ENCODE assay signal across 8 mouse cellular contexts in genomic region chr5:136664497-136664896, GRCm38 (mm10). TPM values are rescaled to one million over a fixed set of nuclear protein-coding genes. Genes with fewer than 3 reads are reported as not detected.
A peak's percentile ranks its signal among the peaks of the same experiment; 100 is the strongest.
DNase-seq lines count a peak whose midpoint lies in the region; ATAC-seq and TF ChIP-seq lines count a peak whose summit lies in the region.

No protein-coding gene starts in this region.

- TF ChIP-seq CTCF in thymus, adult 2 months (IDR thresholded peaks at IDR 0.05; ENCODE audit: borderline replicate concordance, control insufficient read depth, extremely low read depth, insufficient read depth, low read length, poor library complexity) = peak; percentile 96

- H3K27me3 ChIP-seq in kidney, embryonic 16.5 days (ENCODE audit: insufficient read depth, low read length) = peaks cover 5% of the 10 kb centered on the region; the same call in 1 of the 2 replicates
- no peaks in the 10 kb centered on the region for H3K27me3 ChIP-seq in limb, embryonic 14.5 days (ENCODE audit: control insufficient read depth, insufficient read depth, low read length)
- H3K27me3 ChIP-seq in thymus, adult 2 months (ENCODE audit: control insufficient read depth, insufficient read depth, low read length) = no peaks in the 10 kb centered on the region

- no peaks in the 10 kb centered on the region for H3K9me3 ChIP-seq in kidney, embryonic 16.5 days (ENCODE audit: low read length)
- H3K9me3 ChIP-seq in limb, embryonic 14.5 days (ENCODE audit: control insufficient read depth, low read length) = no peaks in the 10 kb centered on the region

- ATAC-seq in kidney, embryonic 16.5 days (ENCODE audit: low FRiP score, low TSS enrichment) = no peak
- no peak; the same call in 1 of the 2 replicates for ATAC-seq in limb, embryonic 14.5 days (ENCODE audit: low FRiP score, low read depth)

- peak; percentile 49 for DNase-seq in kidney, adult 11 months
- peak; percentile 22 for DNase-seq in brain, embryonic 18.5 days (ENCODE audit: low read depth, low spot score)
- DNase-seq in frontal cortex, adult 2 months (ENCODE audit: extremely low spot score in 1 of 2, low spot score in 1 of 2) = peak; percentile 19 to 82
- DNase-seq in kidney, adult 9 months = peak; percentile 74
- DNase-seq in limb, embryonic 14.5 days (ENCODE audit: low spot score) = peak; percentile 71
- DNase-seq in ovary, adult 18-20 months (ENCODE audit: low spot score) = peak; percentile 42
- peak; percentile 72 for DNase-seq in thymus, adult 2 months

- no peak overlapping the region for H3K4me2 ChIP-seq in kidney, embryonic 16.5 days (replicated peaks; ENCODE audit: low read depth, low read length)
- no peak overlapping the region for H3K4me2 ChIP-seq in limb, embryonic 14.5 days (replicated peaks; ENCODE audit: low read depth, low read length, severe bottlenecking)

- H3K9ac ChIP-seq in kidney, embryonic 16.5 days (replicated peaks; ENCODE audit: low read length) = no peak overlapping the region
- no peak overlapping the region for H3K9ac ChIP-seq in limb, embryonic 14.5 days (ENCODE audit: low read depth, low read length, severe bottlenecking)

- TF ChIP-seq POLR2A in limb, embryonic 14.5 days (IDR thresholded peaks at IDR 0.05; ENCODE audit: borderline replicate concordance, extremely low read depth, insufficient read depth, insufficient read length) = no peak
- TF ChIP-seq POLR2A in thymus, adult 2 months (IDR thresholded peaks at IDR 0.05; ENCODE audit: control insufficient read depth, extremely low read depth, insufficient read depth, low read length, poor library complexity) = no peak

- no peak overlapping the region for H3K27ac ChIP-seq in kidney, embryonic 16.5 days (ENCODE audit: low read length)
- no peak overlapping the region for H3K27ac ChIP-seq in limb, embryonic 14.5 days (replicated peaks; ENCODE audit: low read depth, low read length)
- no peak overlapping the region for H3K27ac ChIP-seq in thymus, adult 2 months (ENCODE audit: control insufficient read depth, insufficient read depth, low read length)

- 4% methylated on average over 9 of the region's 9 CpGs for WGBS in kidney, embryonic 16.5 days
- WGBS in limb, embryonic 14.5 days = 6% methylated on average over 9 of the region's 9 CpGs
- 5% methylated on average over 9 of the region's 9 CpGs for WGBS in thymus, adult 2 months

- no peaks in the 10 kb centered on the region for H3K4me1 ChIP-seq in kidney, embryonic 16.5 days (ENCODE audit: insufficient read depth, low read length)
- H3K4me1 ChIP-seq in limb, embryonic 14.5 days (ENCODE audit: control insufficient read depth, insufficient read depth, low read length) = no peaks in the 10 kb centered on the region
- H3K4me1 ChIP-seq in thymus, adult 2 months (replicated peaks; ENCODE audit: control insufficient read depth, insufficient read depth, low read length) = peaks cover 11% of the 10 kb centered on the region

- no peaks in the 10 kb centered on the region for H3K36me3 ChIP-seq in kidney, embryonic 16.5 days (ENCODE audit: insufficient read depth, low read length)
- no peaks in the 10 kb centered on the region for H3K36me3 ChIP-seq in limb, embryonic 14.5 days (ENCODE audit: control insufficient read depth, insufficient read depth, low read length)
- no peaks in the 10 kb centered on the region for H3K36me3 ChIP-seq in thymus, adult 2 months (ENCODE audit: control insufficient read depth, insufficient read depth, low read length)

- no peak overlapping the region for H3K4me3 ChIP-seq in kidney, embryonic 16.5 days (ENCODE audit: low read length)
- no peak overlapping the region for H3K4me3 ChIP-seq in limb, embryonic 14.5 days (replicated peaks; ENCODE audit: low read length)
- peak overlapping the region; percentile 12; the same call in 1 of the 2 replicates for H3K4me3 ChIP-seq in thymus, adult 2 months (ENCODE audit: control insufficient read depth, insufficient read depth, low read length)

RNA-seq across cellular contexts. Expression of gene Myl10, which starts 28.4 kb away (rescaled TPM):
- not detected in 2 replicates for polyA plus RNA-seq in kidney, embryonic 16.5 days (2015; fragmentation: Nextera tagmentation; extraction: Ambion mirVana)
- not detected in 2 replicates for polyA plus RNA-seq in frontal cortex, adult 2 months (2012; rRNA removed)
- polyA plus RNA-seq in limb, embryonic 14.5 days (2012; rRNA removed) = not detected in 2 replicates
- polyA plus RNA-seq in limb, embryonic 14.5 days (2014; fragmentation: Nextera tagmentation; extraction: Ambion mirVana) = not detected in 2 replicates
- polyA plus RNA-seq in thymus, adult 2 months (2012; rRNA removed) = 9.6 and 10.7 TPM in 2 replicates

Comparison
In these comparisons a context has a peak if more than half of its experiments do, and no peak if none do; other contexts are left out.
1. DNase-seq: peak in every context shown above with its lines; median percentile 74 in kidney, adult 9 months; 72 in thymus, adult 2 months; 71 in limb, embryonic 14.5 days; 50 in frontal cortex, adult 2 months; 49 in kidney, adult 11 months; 42 in ovary, adult 18-20 months; 22 in brain, embryonic 18.5 days.